Mouse (Mus musculus): ENCODE measurements around the gene Dcun1d5.
A peak's percentile ranks its signal among the peaks of the same experiment; 100 is the strongest.
"Not testable (repeated sequence)": the region's sequence is repeated elsewhere in the genome, so short reads cannot be mapped to it uniquely, and the experiment has no call there.

Dcun1d5 gene

DNA sequence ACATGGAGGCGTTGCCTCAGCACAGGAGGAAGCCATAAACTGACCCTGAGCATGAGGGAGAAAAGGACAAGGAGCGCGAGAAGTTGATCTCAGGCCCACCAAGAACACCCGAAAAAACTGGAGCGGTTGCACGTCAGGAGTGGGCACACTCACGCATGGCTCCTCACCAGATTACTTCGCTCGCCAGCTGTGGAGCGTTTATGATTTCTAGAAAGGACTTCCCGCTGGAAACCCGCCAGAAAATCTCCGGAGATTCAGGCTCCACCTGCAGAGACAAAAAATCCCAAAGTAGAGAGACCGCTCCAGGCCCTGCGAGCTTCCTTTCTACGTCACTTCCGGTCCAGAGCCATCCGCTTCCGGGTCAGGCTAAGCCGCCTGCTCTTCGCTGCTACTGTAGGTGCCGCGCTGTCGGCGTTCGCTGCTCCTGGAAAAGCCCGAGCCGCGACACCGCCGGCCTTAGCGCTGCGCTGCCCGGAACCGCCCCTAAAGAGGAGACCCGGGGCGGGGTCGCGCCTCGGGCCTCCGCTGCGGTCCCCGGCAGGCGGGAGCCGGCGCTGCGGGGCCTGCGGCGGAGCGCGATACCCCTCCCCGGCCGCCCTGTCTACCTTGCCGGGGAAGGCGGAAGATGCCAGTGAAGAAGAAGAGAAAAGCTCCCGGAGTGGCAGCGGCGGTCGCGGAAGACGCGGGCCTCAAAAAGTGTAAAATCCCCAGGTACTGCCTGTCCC, at the start of gene Dcun1d5, which contains the start of gene Dync2h1:
Gene Dcun1d5, plus strand, starts transcription at position 349 of the 725 bp plus-strand sequence.
Gene Dync2h1, minus strand, starts transcription at position 275 of the 725 bp plus-strand sequence.
- DNase-seq = peak; percentile 88

DNA sequence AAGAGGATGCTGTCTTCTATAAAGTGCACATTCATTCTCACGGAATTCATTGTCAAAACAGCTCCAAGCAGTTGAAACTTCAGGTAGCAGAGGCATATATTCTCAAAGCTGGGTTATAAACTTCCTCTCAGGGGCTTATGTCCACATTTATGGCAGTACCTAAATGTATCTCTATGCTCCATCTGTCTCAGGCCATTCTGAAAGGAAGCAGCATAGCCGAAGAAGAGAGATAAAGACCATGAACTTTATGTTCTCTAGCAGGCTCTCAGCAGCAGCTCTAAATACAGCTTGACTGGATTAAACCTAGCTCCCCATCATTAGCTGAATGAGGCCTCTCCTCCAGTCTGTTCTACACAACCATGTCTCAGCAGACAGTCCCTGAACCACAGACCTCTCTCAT, 29.9 kb upstream of the Dcun1d5 start:
- DNase-seq = no peak

DNA sequence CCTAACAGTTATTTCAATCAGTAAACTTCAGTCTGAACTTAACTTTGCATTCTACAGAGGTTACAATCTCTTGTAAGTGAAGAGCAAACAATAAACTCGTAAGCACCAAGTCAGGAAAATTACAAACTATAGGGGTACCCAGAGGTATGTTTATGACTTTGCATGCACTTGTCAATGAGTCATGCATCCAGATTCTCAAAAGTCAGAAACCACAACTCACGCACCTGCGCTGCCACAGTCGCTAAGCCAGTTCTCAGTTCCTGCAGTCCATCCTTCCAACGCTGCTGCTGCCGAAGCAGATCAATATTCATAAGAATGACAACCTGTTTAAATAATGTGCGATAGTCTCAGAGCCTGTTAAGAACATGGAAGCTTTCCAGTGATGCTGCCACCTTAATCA, 25.7 kb upstream of the Dcun1d5 start:
- no peak for DNase-seq

- DNase-seq = no peak
These were observed 24.6 kb upstream of the Dcun1d5 start for GRCm38 (mm10) chr9:7159718-7160117.

GRCm38 (mm10) chr9:7160688-7161087, 23.6 kb upstream of the Dcun1d5 start:
- no peak for DNase-seq

GRCm38 (mm10) chr9:7167339-7167998, 16.9 kb upstream of the Dcun1d5 start:
- DNase-seq = no peak

DNA sequence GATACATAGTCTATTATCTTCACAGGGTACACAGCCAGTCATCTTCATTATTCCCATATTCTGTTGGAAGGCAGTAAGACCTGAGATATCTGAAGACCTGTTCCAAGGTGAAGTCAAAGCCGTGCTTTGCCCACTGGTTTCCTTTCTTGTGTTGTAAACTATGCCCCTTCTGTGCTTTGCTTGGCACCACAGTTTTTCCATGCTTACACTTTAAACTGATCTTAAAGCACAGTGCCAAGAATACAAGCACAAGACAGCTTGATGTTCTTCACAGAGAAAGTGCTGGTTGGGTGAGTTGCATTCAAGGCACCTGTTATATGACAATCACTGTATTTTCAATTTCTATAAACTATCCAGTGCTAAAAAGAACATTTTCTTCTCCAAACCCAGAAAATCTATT, 10.6 kb upstream of the Dcun1d5 start:
- no peak for DNase-seq

DNA sequence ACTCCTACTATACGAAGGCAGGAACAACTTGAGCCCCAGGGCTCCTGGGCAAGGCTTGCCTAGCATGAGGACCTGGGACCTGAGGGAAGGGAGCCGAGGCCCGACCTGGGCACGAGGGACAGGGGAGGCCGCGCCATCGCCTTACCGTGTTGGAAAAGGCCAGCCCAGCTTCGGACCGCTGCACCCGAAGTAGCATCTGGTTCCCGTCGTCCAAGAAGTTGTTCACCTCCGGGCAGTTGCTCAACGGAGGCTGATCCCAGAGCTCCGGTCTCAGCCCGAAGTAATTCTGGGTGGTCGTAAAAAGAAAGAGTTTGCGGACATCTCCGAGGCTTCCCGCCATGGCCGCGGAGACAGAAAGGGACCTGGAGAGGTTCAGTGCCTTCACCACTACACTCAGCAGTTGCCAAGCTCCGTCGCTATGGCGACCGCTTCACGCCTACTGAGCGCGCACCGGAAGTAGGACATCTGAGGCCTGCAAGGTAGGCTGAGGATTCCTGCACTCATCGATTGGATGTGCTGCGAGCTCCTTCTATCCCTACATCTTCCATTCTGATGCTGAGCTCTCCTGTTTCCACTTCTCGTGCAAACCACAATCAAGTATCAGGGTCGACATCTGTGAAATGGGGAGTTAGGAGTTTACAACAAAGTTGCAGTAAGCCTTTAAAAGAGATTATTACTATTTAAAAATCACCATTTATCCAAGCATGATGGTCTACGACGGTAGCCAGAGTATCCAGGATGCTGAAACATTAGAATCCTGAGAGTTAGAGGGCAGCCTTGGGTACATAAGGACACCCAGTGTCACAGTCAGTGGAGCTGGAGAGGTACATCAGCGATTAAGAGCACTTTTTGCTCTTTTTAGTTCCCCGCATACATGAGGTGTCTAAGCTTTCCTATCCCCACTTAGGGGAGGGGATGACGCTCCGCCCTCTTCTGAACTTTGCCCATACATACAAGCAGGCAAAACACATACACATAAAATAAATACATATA, 7.4 kb upstream of the Dcun1d5 start:
- peak; percentile 87 for DNase-seq

GRCm38 (mm10) chr9:7184897-7185291, 574 bp downstream of the Dcun1d5 start:
- no peak for DNase-seq

- not testable (repeated sequence) for DNase-seq
These were observed 6.4 kb downstream of the Dcun1d5 start for GRCm38 (mm10) chr9:7190694-7191093.

GRCm38 (mm10) chr9:7216240-7216639, 31.9 kb downstream of the Dcun1d5 start:
- DNase-seq = no peak

DNA sequence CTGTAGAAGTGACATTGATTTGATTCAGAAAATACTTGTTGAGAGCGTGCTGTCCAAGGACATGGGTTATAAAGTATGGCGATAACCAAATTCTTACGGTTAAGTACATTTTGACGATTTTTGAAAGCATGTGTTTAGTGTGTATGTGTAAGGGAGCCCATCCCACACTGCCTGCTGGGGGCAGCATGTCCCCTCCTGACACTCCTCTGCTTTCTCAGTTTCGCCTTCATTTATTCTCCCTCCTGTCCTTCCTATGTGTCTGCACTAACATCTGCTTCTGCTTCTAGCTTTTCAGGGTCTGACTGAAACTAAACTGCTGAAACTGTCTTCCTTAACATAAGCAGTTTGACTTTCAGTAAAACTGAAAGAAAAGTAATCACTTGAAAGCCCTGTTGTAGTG, 36.7 kb downstream of the Dcun1d5 start:
- DNase-seq = no peak

- no peak for DNase-seq
These were observed 37.1 kb downstream of the Dcun1d5 start for GRCm38 (mm10) chr9:7221460-7221859.

DNA sequence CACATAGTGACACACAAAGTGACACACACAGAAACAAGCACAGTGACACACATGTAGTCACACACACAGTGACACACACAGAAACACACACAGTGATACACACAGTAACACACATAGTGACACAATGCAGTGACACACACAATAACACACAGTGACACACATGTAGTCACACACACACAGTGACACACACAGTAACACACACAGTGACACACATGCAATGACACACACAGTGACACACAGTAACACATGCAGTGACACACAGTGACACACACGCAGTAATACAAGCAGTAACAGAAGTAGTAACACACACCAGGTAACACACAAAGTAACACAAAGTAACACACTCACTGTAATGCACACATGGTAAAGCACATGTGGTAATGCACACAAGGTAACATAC, 54.3 kb downstream of the Dcun1d5 start:
- DNase-seq = no peak

DNA sequence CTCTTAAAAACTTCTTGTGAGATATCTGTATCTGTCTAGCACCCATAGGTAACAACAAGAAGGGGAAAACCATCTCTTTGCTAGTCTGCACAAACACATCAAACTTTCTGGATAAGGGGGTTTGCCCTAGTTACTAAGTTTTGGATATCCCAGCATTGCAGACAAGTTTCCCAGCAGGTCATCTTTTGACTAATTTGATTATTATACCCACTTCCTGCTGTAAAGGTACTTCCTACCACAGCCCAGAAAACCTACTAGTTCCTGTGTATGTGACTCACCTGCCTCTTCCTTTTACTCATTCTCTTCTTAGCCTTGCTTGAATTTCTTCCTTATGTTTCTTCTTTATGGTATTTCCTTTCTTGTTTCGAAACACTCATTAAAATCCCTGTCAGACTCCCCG, 55.6 kb downstream of the Dcun1d5 start:
- DNase-seq = no peak

- DNase-seq = no peak
These were observed 68.7 kb downstream of the Dcun1d5 start for GRCm38 (mm10) chr9:7252797-7253654.
